Mouse (Mus musculus): ENCODE results near the gene Mfsd10.

DNA sequence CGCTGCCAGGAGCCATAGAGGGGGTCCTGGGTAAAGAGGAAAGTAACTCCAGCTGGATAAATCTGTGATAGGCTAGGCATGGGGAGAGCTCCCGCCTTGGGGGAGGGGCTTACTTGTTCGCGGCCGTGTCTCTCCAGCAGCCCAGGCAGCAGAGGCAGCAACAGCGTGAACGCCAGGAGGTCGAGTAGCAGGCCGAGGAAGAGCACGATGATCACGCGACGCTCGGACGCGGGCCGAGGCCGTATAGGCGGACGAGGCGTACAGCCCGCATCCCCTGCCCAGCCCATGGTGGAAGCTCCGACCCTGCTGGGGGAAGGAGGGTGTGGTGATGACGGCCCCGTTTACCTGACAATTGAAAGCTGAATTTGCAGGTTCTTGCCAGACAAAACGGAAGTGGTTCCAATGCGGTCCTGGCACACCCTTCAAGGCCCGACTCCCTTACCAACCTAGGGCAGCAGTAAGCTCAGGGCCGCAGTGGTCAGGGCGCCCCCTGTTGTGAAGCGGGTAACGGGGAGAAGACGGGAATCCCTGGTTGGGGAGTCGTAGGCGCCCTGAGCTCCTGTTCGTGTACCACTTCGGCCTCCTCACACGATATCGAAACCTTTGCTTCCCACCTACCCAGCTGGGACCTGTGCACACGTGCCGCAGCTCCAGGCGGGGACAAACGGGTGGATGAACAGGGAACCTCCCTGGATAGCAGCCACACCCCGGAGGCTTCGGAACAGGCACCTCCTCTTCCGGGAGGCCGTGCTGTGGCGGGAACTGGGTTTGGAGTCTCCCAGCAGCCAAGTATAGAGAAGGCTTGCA lies at the start of gene Mfsd10:
- no peak for TF ChIP-seq GATA1 (IDR thresholded peaks at IDR 0.05; ENCODE audit: low read depth, low read length)
- peak in 2 of 3 experiments; percentile 60 to 62; a peak in 5 of 6 replicates for TF ChIP-seq CTCF (IDR thresholded peaks at IDR 0.05 in 2 of 3, conservative IDR thresholded peaks at IDR 0.05 in 1 of 3; ENCODE audit: control insufficient read depth in 1 of 3, insufficient read depth in 1 of 3, low read depth in 2 of 3, low read length in 3 of 3, poor library complexity in 1 of 3, severe bottlenecking in 1 of 3)
- TF ChIP-seq BHLHE40 (IDR thresholded peaks at IDR 0.05; ENCODE audit: borderline replicate concordance, low read depth, low read length), result peak; percentile 90
- TF ChIP-seq POLR2A (IDR thresholded peaks at IDR 0.05; ENCODE audit: control insufficient read depth in 1 of 2, insufficient read depth in 1 of 2, low read depth in 1 of 2, low read length in 2 of 2, poor library complexity in 1 of 2), result peak; percentile 67 to 91
- TF ChIP-seq GABPA (IDR thresholded peaks at IDR 0.05; ENCODE audit: low read depth, low read length), result no peak
